Mouse (Mus musculus): Measurements from ENCODE around the gene Polr3h. TPM values are rescaled to one million over a fixed set of nuclear protein-coding genes. Genes with fewer than 3 reads are reported as not detected.
"Not testable (repeated sequence)": the region's sequence is repeated elsewhere in the genome, so short reads cannot be mapped to it uniquely, and the experiment has no call there.

The Polr3h gene
- polyA plus RNA-seq, 1 experiment = 7.4 TPM

- peaks cover 100% of the 10 kb centered on the region for H3K36me3 ChIP-seq (ENCODE audit: control insufficient read depth)
- no peaks in the 10 kb centered on the region for H3K27me3 ChIP-seq (ENCODE audit: control insufficient read depth)
- no peak overlapping the region for H3K4me3 ChIP-seq (replicated peaks)
- no peaks in the 10 kb centered on the region for H3K9me3 ChIP-seq (ENCODE audit: control insufficient read depth, low read length)
- H3K4me1 ChIP-seq (ENCODE audit: control insufficient read depth) = peaks cover 32% of the 10 kb centered on the region
- TF ChIP-seq GATA1 (IDR thresholded peaks at IDR 0.05; ENCODE audit: low read length) (no peak), TAL1 (IDR thresholded peaks at IDR 0.05; ENCODE audit: low read length) (no peak)
Measured at GRCm38 (mm10) chr15:81914668-81915067, 11.4 kb downstream of the Polr3h start.

- Histone ChIP-seq H3K36me3 (ENCODE audit: control insufficient read depth) (peaks cover 98% of the 10 kb centered on the region), H3K4me3 (replicated peaks) (no peak overlapping the region), H3K27me3 (ENCODE audit: control insufficient read depth) (no peaks in the 10 kb centered on the region), H3K4me1 (ENCODE audit: control insufficient read depth) (peaks cover 25% of the 10 kb centered on the region), H3K9me3 (ENCODE audit: control insufficient read depth, low read length) (no peaks in the 10 kb centered on the region)
- no peak for TF ChIP-seq GATA1 (IDR thresholded peaks at IDR 0.05; ENCODE audit: low read length)
- no peak for TF ChIP-seq TAL1 (IDR thresholded peaks at IDR 0.05; ENCODE audit: low read length)
Measured at GRCm38 (mm10) chr15:81912498-81912897, 13.5 kb downstream of the Polr3h start.

- H3K36me3 ChIP-seq (ENCODE audit: control insufficient read depth) = peaks cover 98% of the 10 kb centered on the region
- not testable (repeated sequence) for H3K9me3 ChIP-seq (ENCODE audit: control insufficient read depth, low read length); H3K27me3 ChIP-seq (ENCODE audit: control insufficient read depth); H3K4me1 ChIP-seq (ENCODE audit: control insufficient read depth); H3K4me3 ChIP-seq (replicated peaks)
Measured at GRCm38 (mm10) chr15:81908767-81909166, 17.3 kb downstream of the Polr3h start.

- Histone ChIP-seq H3K4me1 (ENCODE audit: control insufficient read depth) (no peaks in the 10 kb centered on the region; the same call in 1 of the 2 replicates), H3K4me3 (replicated peaks) (no peak overlapping the region), H3K36me3 (ENCODE audit: control insufficient read depth) (peaks cover 98% of the 10 kb centered on the region), H3K9me3 (ENCODE audit: control insufficient read depth, low read length) (no peaks in the 10 kb centered on the region), H3K27me3 (ENCODE audit: control insufficient read depth) (no peaks in the 10 kb centered on the region)
- TF ChIP-seq GATA1 (IDR thresholded peaks at IDR 0.05; ENCODE audit: low read length) = no peak
- no peak for TF ChIP-seq TAL1 (IDR thresholded peaks at IDR 0.05; ENCODE audit: low read length)
Measured at GRCm38 (mm10) chr15:81907953-81908352, 18.1 kb downstream of the Polr3h start.

- Histone ChIP-seq H3K27me3 (ENCODE audit: control insufficient read depth) (no peaks in the 10 kb centered on the region), H3K4me1 (ENCODE audit: control insufficient read depth) (no peaks in the 10 kb centered on the region), H3K36me3 (ENCODE audit: control insufficient read depth) (peaks cover 99% of the 10 kb centered on the region), H3K9me3 (ENCODE audit: control insufficient read depth, low read length) (no peaks in the 10 kb centered on the region), H3K4me3 (replicated peaks) (no peak overlapping the region)
- TF ChIP-seq GATA1 (IDR thresholded peaks at IDR 0.05; ENCODE audit: low read length) (no peak), TAL1 (IDR thresholded peaks at IDR 0.05; ENCODE audit: low read length) (no peak)
Measured at GRCm38 (mm10) chr15:81904939-81905338, 21.1 kb downstream of the Polr3h start.

- Histone ChIP-seq H3K36me3 (ENCODE audit: control insufficient read depth) (peaks cover 95% of the 10 kb centered on the region), H3K27me3 (ENCODE audit: control insufficient read depth) (no peaks in the 10 kb centered on the region), H3K4me1 (ENCODE audit: control insufficient read depth) (peaks cover 9% of the 10 kb centered on the region), H3K4me3 (replicated peaks) (no peak overlapping the region), H3K9me3 (ENCODE audit: control insufficient read depth, low read length) (no peaks in the 10 kb centered on the region)
- no peak for TF ChIP-seq TAL1 (IDR thresholded peaks at IDR 0.05; ENCODE audit: low read length)
- TF ChIP-seq GATA1 (IDR thresholded peaks at IDR 0.05; ENCODE audit: low read length) = no peak
Measured at GRCm38 (mm10) chr15:81898751-81899150, 27.3 kb downstream of the Polr3h start.

- no peaks in the 10 kb centered on the region for H3K9me3 ChIP-seq (ENCODE audit: control insufficient read depth, low read length)
- peaks cover 94% of the 10 kb centered on the region for H3K36me3 ChIP-seq (ENCODE audit: control insufficient read depth)
- TF ChIP-seq GATA1 (IDR thresholded peaks at IDR 0.05; ENCODE audit: low read length) (no peak), TAL1 (IDR thresholded peaks at IDR 0.05; ENCODE audit: low read length) (no peak)
- H3K4me1 ChIP-seq (ENCODE audit: control insufficient read depth) = peaks cover 16% of the 10 kb centered on the region
- no peaks in the 10 kb centered on the region for H3K27me3 ChIP-seq (ENCODE audit: control insufficient read depth)
- no peak overlapping the region for H3K4me3 ChIP-seq (replicated peaks)
Measured at GRCm38 (mm10) chr15:81897607-81898285, 28.3 kb downstream of the Polr3h start.

- no peaks in the 10 kb centered on the region for H3K9me3 ChIP-seq (ENCODE audit: control insufficient read depth, low read length)
- no peak overlapping the region for H3K4me3 ChIP-seq (replicated peaks)
- TF ChIP-seq TAL1 (IDR thresholded peaks at IDR 0.05; ENCODE audit: low read length) (no peak), GATA1 (IDR thresholded peaks at IDR 0.05; ENCODE audit: low read length) (no peak)
- peaks cover 92% of the 10 kb centered on the region for H3K36me3 ChIP-seq (ENCODE audit: control insufficient read depth)
- peaks cover 29% of the 10 kb centered on the region for H3K4me1 ChIP-seq (ENCODE audit: control insufficient read depth)
- no peaks in the 10 kb centered on the region for H3K27me3 ChIP-seq (ENCODE audit: control insufficient read depth)
Measured at GRCm38 (mm10) chr15:81896407-81896806, 29.6 kb downstream of the Polr3h start.

- H3K4me1 ChIP-seq (ENCODE audit: control insufficient read depth) = peaks cover 52% of the 10 kb centered on the region
- TF ChIP-seq GATA1 (IDR thresholded peaks at IDR 0.05; ENCODE audit: low read length) (no peak), TAL1 (IDR thresholded peaks at IDR 0.05; ENCODE audit: low read length) (no peak)
- no peak overlapping the region for H3K4me3 ChIP-seq (replicated peaks)
- no peaks in the 10 kb centered on the region for H3K27me3 ChIP-seq (ENCODE audit: control insufficient read depth)
- H3K9me3 ChIP-seq (ENCODE audit: control insufficient read depth, low read length) = no peaks in the 10 kb centered on the region
- H3K36me3 ChIP-seq (ENCODE audit: control insufficient read depth) = peaks cover 94% of the 10 kb centered on the region
Measured at GRCm38 (mm10) chr15:81894002-81894401, 32.0 kb downstream of the Polr3h start.
